In genomic region chr8:20589178-20589539, GRCm38 (mm10) we compare ENCODE assay signal across 12 mouse cellular contexts. TPM values are rescaled to one million over a fixed set of nuclear protein-coding genes. Genes with fewer than 3 reads are reported as not detected.
A peak's percentile ranks its signal among the peaks of the same experiment; 100 is the strongest.
DNase-seq lines count a peak whose midpoint lies in the region; ATAC-seq lines count a peak whose summit lies in the region.
"Not testable (repeated sequence)": the region's sequence is repeated elsewhere in the genome, so short reads cannot be mapped to it uniquely, and the experiment has no call there.
"Had no signal": no experiment of that assay in that cellular context is flagged by ENCODE, and none has a peak within 500 bp of the region (broad histone marks: within the 10 kb centered on the region; RNA-seq: fewer than 3 reads in every experiment).

No protein-coding gene starts in this region.

- peak; percentile 9 for DNase-seq in adrenal gland, postnatal 14 days
- peak; percentile 18 to 22 for DNase-seq in heart, postnatal 36 days
- peak; percentile 6 to 15 for DNase-seq in right cerebral cortex, adult 2 months (ENCODE audit: low spot score in 2 of 2)
- peak; percentile 21 for DNase-seq in thymus, postnatal 14 days

- H3K27ac ChIP-seq in forebrain, embryonic 16.5 days (ENCODE audit: low read length); kidney, embryonic 15.5 days; limb, embryonic 13.5 days: not testable (repeated sequence)

- peak; percentile 73 for ATAC-seq in forebrain, embryonic 16.5 days
- peak; percentile 75 for ATAC-seq in kidney, embryonic 15.5 days (replicated peaks; ENCODE audit: low FRiP score)
- 0 out of 2 replicates have a peak, but pooled peaks have one; percentile 54 for ATAC-seq in limb, embryonic 13.5 days (ENCODE audit: low FRiP score, low read depth)
- ATAC-seq in megakaryocyte-erythroid progenitor cell, adult 5-6 weeks (replicated peaks; ENCODE audit: low FRiP score, low TSS enrichment, poor library complexity, severe bottlenecking): 0 out of 2 replicates have a peak, but pooled peaks have one; percentile 22

- not testable (repeated sequence) for H3K4me1 ChIP-seq in forebrain, embryonic 16.5 days (replicated peaks; ENCODE audit: control insufficient read depth, insufficient read depth, low read length); kidney, embryonic 15.5 days; limb, embryonic 13.5 days

- not testable (repeated sequence) for H3K9me3 ChIP-seq in forebrain, embryonic 16.5 days (ENCODE audit: control insufficient read depth, low read length); kidney, embryonic 15.5 days (replicated peaks); limb, embryonic 13.5 days

- intact Hi-C loops in heart, postnatal 36 days (cut with DNase I): not testable (repeated sequence)

- H3K4me2 ChIP-seq in forebrain, embryonic 16.5 days (ENCODE audit: low read length); kidney, embryonic 15.5 days; limb, embryonic 13.5 days (replicated peaks): not testable (repeated sequence)

- 88% methylated on average over 1 of the region's 4 CpGs for WGBS in forebrain, embryonic 16.5 days
- 69% methylated on average over 2 of the region's 4 CpGs for WGBS in kidney, embryonic 15.5 days
- 85% methylated on average over 2 of the region's 4 CpGs for WGBS in limb, embryonic 13.5 days

- H3K27me3 ChIP-seq in forebrain, embryonic 16.5 days (replicated peaks; ENCODE audit: control insufficient read depth, insufficient read depth, low read length); kidney, embryonic 15.5 days; limb, embryonic 13.5 days: not testable (repeated sequence)

- not testable (repeated sequence) for H3K36me3 ChIP-seq in forebrain, embryonic 16.5 days (ENCODE audit: control insufficient read depth, insufficient read depth); kidney, embryonic 15.5 days; limb, embryonic 13.5 days

- not testable (repeated sequence) for H3K9ac ChIP-seq in forebrain, embryonic 16.5 days (replicated peaks; ENCODE audit: low read depth, low read length); kidney, embryonic 15.5 days; limb, embryonic 13.5 days

- H3K4me3 ChIP-seq in forebrain, embryonic 16.5 days (replicated peaks; ENCODE audit: low read length); kidney, embryonic 15.5 days (replicated peaks); limb, embryonic 13.5 days: not testable (repeated sequence)

RNA-seq across cellular contexts. Expression of gene Gm21119, which starts 25.6 kb away (rescaled TPM):
- total RNA-seq in adrenal gland, postnatal 14 days (2021): 0.37 TPM in 1 of 2 replicates, not detected in the other
- polyA plus RNA-seq in forebrain, embryonic 16.5 days (2015; fragmentation: Nextera tagmentation; extraction: Ambion mirVana): 0.13 TPM in 1 of 2 replicates, not detected in the other
- under 1 TPM in 1 of 2 experiments, not detected in 1; 0.54 TPM for total RNA-seq in heart, postnatal 36 days (2021)
- 0.09 TPM in 1 of 2 replicates, not detected in the other for polyA plus RNA-seq in kidney, embryonic 15.5 days (2015; fragmentation: Nextera tagmentation; extraction: Ambion mirVana)
- 0.10 and 0.20 TPM in 2 replicates for polyA plus RNA-seq in limb, embryonic 13.5 days (2015; fragmentation: Nextera tagmentation; extraction: Ambion mirVana)
- total RNA-seq in megakaryocyte-erythroid progenitor cell, adult 5-6 weeks (2014; fragmentation: Nextera tagmentation): 0.74 TPM in 1 of 2 replicates, not detected in the other
- not detected in 2 replicates for total RNA-seq in megakaryocyte-erythroid progenitor cell, adult 5-6 weeks (2017)
- total RNA-seq: granulocyte monocyte progenitor cell, adult 5-6 weeks; megakaryocyte, adult 5-6 weeks had no signal
- polyA plus RNA-seq: C2C12; embryonic facial prominence, embryonic 14.5 days had no signal

Comparison
In these comparisons a context has a peak if more than half of its experiments do, and no peak if none do; other contexts are left out.
1. ATAC-seq: peak in every context shown above with its lines; median percentile 75 in kidney, embryonic 15.5 days; 73 in forebrain, embryonic 16.5 days; 54 in limb, embryonic 13.5 days; 22 in megakaryocyte-erythroid progenitor cell, adult 5-6 weeks.